Mouse (Mus musculus) brain, embryonic 18.5 days (tissue): Measurements from ENCODE around the gene 4930426L09Rik.

ENCODE experiments used
- DNase-seq: peaks from one replicate; pipeline ENCODE4 v3.0.0-alpha.2; 2012; ENCODE audit warnings: low read depth, low spot score

The 4930426L09Rik gene

GRCm38 (mm10) chr2:18998054-18998478 lies at the start of gene 4930426L09Rik, which contains the start of gene Pip4k2a:
4930426L09Rik (plus strand) TSS chr2:18998343.
Pip4k2a (minus strand) TSS chr2:18998126.
- peak; percentile 71 for DNase-seq

GRCm38 (mm10) chr2:18948741-18949140 lies 49.4 kb upstream of the 4930426L09Rik start:
- no peak for DNase-seq

- no peak for DNase-seq
Measured at GRCm38 (mm10) chr2:18950758-18951157, 47.4 kb upstream of the 4930426L09Rik start.

GRCm38 (mm10) chr2:18952102-18952673 lies 46.0 kb upstream of the 4930426L09Rik start:
- no peak for DNase-seq

GRCm38 (mm10) chr2:18954422-18954821 lies 43.7 kb upstream of the 4930426L09Rik start:
- no peak for DNase-seq

- no peak for DNase-seq
Measured at GRCm38 (mm10) chr2:18955022-18955421, 43.1 kb upstream of the 4930426L09Rik start.

GRCm38 (mm10) chr2:18955671-18956070 lies 42.5 kb upstream of the 4930426L09Rik start:
- no peak for DNase-seq

GRCm38 (mm10) chr2:18956424-18956823 lies 41.7 kb upstream of the 4930426L09Rik start:
- no peak for DNase-seq

GRCm38 (mm10) chr2:18956945-18957344 lies 41.2 kb upstream of the 4930426L09Rik start:
- DNase-seq: no peak

GRCm38 (mm10) chr2:18957459-18957858 lies 40.7 kb upstream of the 4930426L09Rik start:
- DNase-seq: no peak

GRCm38 (mm10) chr2:18958044-18958443 lies 40.1 kb upstream of the 4930426L09Rik start:
- DNase-seq: no peak

GRCm38 (mm10) chr2:18958501-18958900 lies 39.6 kb upstream of the 4930426L09Rik start:
- DNase-seq: no peak

- DNase-seq: no peak
Measured at GRCm38 (mm10) chr2:18959008-18959407, 39.1 kb upstream of the 4930426L09Rik start.

GRCm38 (mm10) chr2:18959558-18959957 lies 38.6 kb upstream of the 4930426L09Rik start:
- no peak for DNase-seq

GRCm38 (mm10) chr2:18960376-18960973 lies 37.7 kb upstream of the 4930426L09Rik start:
- no peak for DNase-seq

GRCm38 (mm10) chr2:18962502-18962901 lies 35.6 kb upstream of the 4930426L09Rik start:
- no peak for DNase-seq

- DNase-seq: no peak
Measured at GRCm38 (mm10) chr2:18963286-18964040, 34.7 kb upstream of the 4930426L09Rik start.

- DNase-seq: no peak
Measured at GRCm38 (mm10) chr2:18965108-18965507, 33.0 kb upstream of the 4930426L09Rik start.

GRCm38 (mm10) chr2:18965950-18966349 lies 32.2 kb upstream of the 4930426L09Rik start:
- DNase-seq: no peak

GRCm38 (mm10) chr2:18966566-18966965 lies 31.6 kb upstream of the 4930426L09Rik start:
- DNase-seq: no peak

GRCm38 (mm10) chr2:18967451-18968063 lies 30.6 kb upstream of the 4930426L09Rik start:
- DNase-seq: no peak

- no peak for DNase-seq
Measured at GRCm38 (mm10) chr2:18969066-18969681, 29.0 kb upstream of the 4930426L09Rik start.
